Mouse (Mus musculus): ENCODE results near the gene Slc36a3.
"Not testable (repeated sequence)": the region's sequence is repeated elsewhere in the genome, so short reads cannot be mapped to it uniquely, and the experiment has no call there.

The Slc36a3 gene

DNA sequence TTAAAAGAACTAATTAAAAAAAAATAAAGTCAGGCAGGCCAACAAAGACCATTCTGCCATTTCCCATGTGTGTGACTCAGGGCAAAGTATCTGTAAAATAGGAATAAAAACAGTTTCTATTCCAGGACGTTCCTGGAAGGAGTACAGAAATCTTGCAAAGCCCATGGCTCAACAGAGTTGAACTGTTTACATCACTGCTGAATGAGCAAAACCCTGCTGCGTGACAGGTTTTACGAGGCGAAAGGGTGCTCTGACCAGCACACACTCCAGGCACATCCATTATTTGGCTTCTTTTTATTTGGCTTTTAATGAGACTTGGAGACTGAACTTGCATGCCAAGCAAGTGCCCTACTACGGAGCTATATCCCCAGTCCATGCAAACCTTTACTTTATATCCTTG is 7.5 kb downstream of the Slc36a3 start:
- DNase-seq (ENCODE audit: low read depth), result peak; percentile 29

DNA sequence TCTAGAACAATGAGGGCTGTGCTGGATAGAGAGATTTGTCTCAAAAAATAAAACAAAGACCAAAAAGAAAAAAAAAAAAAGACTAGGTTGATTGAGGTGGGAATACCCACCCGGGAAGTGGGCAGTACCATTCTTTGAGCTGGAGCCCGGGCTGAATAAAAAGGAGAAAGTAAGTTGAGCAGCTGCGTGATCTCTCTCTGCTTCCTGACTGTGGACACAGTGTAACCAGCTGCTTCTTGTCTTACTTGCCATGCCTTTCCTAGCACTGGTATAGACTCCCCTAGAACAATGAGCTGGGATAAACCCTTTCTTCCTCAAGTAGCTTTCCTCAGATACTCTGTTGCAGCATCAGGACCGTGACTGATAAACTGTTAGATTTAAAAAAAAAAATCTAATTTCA is 10.0 kb downstream of the Slc36a3 start:
- no peak for DNase-seq (ENCODE audit: low read depth)

DNA sequence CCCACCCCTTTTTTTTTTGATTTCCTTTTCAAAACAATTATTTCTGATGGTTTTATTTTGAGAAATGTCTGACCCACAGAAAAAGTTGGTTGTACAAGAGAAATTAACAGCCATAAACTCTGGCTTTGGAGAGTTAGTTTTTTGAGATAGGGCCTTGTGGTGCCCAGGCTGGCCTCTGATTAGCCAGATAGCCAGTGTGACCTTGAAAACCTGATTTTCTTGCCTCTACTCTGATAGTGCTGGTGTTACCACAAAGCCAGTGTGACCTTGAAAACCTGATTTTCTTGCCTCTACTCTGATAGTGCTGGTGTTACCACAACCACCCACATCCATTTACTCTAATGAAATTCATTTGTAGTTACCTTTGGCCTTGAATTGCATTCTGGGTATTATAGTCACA is 13.9 kb downstream of the Slc36a3 start:
- DNase-seq (ENCODE audit: low read depth), result no peak

DNA sequence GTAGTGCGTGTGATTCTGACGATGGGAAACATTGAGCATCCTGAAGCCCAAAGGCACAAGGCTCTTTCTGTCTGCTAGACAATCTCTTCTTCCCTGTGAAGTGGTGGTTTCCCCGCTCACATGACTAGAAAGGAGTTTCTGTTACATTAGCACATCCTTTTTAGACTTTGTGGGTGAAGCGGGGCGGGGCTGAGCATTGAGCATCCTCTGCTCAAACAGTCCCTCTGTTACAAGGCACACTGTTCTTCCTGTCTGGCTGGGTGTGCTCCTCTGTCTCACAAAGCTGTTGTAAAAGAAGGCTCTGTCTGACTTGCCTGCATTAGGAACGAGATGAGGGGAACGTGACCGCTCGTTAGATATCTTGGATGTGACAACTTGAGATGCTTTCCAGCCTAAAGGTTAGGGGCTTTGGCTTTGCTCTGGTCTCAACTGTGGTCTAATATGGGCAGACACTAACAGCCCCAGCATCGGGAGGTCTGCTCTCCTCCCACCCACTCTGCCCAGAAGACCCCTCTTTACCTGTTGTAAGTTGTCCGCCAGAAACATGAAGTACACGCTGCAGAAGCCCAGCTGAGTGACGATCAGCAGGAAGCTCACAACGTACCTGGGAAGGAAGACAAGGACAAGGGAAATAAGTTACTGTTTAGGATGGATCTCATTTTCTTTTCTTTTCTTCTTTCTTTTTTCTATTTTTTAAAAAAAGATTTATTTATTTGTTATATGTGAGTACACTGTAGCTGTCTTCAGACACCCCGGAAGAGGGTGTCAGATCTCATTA is 14.5 kb downstream of the Slc36a3 start:
- no peak for DNase-seq (ENCODE audit: low read depth)

DNA sequence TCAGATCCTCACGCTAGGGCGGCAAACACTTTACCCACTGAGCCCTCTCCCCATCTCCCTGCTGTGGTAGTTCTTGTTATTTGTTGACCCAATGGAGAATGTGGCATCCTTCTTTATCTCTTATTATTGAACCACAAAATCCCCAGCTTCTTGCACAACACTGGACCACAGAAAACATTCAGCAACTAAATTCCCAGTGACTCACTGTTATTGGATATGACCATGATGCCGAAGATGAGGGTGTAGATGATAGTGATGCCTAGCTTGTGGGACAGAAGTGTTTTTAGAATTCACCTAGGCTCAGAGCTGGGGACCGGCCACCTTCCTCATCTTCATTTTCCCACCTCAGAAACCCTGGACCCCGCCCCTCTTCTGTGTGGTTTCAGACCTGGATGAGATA is 16.6 kb downstream of the Slc36a3 start:
- DNase-seq (ENCODE audit: low read depth), result peak; percentile 7

DNA sequence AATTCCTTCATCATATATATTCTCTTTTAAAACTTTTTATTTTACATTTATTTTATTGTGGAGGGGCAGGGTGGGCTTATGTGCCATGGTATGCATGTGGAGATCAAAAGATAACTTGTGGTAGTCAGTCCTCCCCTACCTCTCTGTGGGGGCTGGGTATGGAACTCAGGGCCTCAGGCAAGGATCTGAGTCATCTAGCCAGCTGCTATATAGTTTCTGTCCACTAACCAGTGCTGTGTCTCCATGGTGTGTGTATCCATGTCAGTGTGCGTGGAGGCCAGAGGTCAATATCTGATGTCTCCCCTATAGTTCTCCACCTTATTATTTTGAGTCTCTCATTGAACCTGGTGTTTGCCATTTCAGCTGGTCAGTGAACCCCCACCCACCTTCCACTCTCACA is 17.1 kb downstream of the Slc36a3 start:
- no peak for DNase-seq (ENCODE audit: low read depth)

DNA sequence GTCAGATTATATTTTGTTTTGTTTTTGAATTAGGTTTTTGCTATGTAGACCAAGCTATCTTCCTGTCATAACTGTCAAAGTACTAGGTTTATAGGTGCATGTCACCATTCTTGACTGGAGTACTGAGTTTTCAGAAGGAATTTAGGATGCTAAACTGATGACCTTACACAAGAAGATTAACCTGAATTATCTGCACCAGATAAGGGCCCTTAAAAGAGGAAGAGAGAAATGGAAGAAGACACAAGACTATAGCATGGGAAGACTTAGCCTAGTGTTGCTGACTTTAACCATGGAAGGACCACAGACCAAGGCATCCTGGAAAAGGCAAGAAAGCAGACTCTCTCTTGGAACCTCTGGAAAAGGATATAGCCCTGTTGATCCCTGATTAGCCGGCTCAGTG is 18.3 kb downstream of the Slc36a3 start:
- DNase-seq (ENCODE audit: low read depth), result no peak

DNA sequence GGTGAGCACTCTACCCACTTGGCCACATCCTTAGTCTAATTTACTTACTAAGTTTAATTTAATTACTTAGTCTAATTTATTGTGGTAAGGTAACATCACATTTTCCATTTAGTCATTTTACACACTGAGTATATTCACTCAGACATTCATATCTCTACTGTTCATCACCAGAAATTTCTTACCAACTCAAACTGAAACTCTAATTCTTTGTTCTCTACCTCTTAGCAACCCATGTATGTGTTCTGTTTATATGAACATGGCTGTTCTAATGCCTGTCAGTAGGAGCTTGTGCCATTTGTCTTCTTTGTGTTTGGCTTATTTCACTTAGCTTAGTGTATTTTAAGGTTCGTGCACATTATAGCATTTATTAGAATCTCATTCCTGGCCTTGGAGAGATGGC is 19.6 kb downstream of the Slc36a3 start:
- no peak for DNase-seq (ENCODE audit: low read depth)

DNA sequence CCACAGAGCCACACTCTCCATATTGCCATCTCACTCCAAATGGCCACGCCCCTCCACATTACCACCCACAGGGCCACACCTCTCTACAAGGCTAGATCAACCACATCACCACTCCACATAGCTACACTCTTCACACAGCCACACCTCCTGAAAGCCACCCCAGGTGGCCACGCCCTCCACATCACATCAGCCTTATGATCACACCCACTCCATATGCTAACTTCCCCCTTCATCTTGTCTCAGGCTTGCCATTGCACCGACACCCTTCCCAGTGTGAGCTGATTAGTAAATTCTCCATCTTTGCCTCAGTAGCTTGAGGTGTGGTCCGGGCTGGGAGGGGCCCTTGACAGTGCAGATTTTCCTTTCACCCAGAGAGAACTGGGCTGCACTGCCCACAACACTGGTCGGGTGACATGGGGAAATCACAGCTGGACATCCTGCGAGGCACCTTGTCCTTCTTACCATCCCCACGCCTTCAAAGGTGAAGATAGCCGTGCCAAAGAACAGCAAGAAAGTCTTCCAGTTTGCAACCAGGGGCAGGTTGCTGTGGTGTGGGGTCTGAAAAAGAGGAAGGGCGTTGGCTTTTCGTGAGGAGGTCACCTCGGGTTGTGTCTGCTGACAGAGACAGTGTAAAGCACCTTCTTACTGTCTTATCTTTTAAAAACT is 20.3 kb downstream of the Slc36a3 start:
- no peak for DNase-seq (ENCODE audit: low read depth)

DNA sequence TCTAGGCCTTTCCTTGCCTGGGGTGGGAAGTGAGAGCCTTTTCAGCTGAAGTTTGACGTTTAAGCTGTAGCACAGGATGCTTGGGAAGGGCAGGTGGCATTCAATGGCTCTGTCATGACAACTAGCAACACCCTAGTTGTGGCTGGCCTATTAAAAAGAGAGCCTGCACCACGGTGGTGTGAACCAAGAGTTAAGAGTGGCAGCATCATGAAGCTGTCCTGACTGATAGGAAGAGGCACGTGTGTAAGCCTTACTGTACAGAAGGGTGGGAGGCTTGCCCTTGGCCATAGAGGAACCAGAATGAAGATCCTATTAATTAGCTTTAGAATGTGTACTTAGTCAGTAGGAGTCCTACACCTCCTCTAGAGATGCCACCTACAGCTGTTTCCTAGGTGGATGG is 23.1 kb downstream of the Slc36a3 start:
- no peak for DNase-seq (ENCODE audit: low read depth)

DNA sequence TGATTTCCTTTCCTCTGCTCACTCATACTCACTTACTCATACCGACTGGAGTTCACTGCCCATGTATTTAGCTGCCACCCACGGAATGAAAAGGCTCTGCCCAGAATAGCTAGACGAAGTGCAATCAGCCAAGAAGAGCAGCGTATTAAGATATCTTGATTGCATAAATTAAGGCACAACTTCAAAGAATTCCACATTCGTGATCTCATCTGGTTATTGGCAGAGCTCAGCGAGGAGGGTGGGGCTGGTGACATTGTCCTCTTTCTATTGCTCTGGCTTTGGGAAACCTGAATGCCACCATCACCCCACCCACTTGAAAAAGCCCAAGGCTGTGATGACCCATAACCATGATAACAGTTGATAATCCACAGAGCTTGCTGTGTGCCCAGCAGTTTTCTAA is 23.6 kb downstream of the Slc36a3 start:
- DNase-seq (ENCODE audit: low read depth), result no peak

DNA sequence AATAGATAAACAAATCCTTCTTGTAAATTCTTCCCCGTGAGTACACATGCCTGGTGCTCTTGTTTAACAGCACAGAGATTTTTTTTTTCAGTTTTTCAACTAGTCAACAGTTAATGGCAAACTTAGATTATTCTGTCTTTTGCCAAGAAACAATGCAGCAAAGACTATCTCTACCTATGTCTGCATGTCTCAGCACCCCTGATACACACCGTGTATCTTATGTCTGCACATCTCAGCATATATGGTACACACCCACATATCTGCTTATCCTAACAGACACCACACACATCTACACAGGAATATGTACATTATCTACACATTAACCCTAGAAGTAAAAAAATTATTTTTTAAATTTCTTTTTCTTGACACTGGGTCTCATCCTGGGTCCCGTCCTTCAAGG is 24.8 kb downstream of the Slc36a3 start:
- no peak for DNase-seq (ENCODE audit: low read depth)

DNA sequence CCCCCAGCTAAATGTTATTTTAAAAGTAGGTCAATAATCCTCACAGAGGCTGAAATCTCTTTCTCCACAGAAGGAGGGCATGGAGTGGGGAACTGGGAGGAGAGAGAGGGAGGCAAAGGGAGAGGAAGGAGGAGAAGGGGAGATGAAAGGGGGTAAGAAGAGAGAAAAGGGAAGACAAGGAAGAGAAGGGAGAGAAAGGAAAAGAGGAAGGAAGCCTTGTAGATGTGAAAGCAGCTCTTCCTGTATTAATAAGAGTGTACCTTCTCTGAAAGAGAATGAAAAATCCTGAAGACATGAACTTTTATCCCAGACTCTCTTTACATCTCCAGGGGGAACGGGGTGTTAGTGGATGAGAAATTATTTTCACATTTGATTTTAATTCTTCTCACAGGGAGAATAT is 30.1 kb downstream of the Slc36a3 start:
- DNase-seq (ENCODE audit: low read depth), result no peak

DNA sequence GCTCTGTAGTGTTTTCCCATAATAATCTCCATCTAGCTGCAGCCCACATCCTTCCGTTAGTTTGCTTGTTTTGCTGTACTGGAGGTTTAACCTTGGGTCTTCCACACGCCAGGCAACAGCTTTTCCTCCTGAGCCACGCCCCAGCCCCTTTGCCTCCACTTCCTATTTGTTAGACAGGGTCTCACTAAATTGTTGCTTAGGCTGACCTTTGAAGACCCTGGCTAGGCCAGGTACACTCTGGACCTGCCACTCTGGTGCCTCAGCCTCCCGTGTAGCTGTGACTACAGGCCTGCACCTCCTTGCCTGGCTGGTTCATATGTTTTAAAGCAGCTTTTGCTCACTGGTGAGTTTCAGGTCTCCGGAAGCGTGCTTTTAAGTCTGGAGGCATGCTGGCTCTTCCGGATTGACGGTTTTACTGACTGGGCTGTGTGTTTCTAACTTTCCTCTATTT is 30.7 kb downstream of the Slc36a3 start:
- DNase-seq (ENCODE audit: low read depth), result no peak

DNA sequence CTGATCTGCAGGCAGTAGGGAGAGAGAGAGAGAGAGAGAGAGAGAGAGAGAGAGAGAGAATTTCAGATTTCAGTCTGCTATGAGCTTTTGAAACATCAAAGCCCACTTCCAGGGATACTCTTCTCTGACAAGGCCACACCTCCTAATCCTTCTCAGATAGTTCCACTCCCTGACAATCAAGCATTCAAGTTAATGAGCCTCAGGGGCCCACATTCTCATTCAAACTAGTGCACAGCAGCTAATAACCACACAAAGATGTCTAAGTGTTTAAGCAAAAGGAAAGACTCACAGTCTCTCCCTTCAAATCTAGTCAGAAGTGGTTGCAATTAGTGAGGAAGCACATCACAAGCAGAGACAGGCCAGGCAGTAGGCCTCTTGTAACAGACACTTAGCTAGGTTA is 31.2 kb downstream of the Slc36a3 start:
- DNase-seq (ENCODE audit: low read depth), result no peak

DNA sequence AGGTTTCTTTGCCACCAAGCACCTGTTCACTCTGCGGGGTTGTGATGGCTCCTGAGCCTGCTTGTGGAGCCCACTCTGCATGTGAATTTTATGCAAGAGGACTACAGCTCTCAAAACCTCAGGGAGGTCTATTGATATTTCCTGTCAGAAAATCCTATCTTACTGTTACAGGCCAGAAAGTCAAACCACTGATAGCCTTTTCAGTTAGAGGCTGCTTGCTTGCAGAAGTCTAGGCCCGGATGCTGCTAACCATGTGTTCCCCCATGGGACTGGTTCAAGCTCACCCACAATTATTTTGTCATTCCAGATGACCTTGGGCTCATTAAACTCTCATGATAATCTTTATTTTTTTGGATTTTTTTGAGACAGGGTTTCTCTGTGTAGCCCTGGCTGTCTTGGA is 34.5 kb downstream of the Slc36a3 start:
- DNase-seq (ENCODE audit: low read depth), result no peak

DNA sequence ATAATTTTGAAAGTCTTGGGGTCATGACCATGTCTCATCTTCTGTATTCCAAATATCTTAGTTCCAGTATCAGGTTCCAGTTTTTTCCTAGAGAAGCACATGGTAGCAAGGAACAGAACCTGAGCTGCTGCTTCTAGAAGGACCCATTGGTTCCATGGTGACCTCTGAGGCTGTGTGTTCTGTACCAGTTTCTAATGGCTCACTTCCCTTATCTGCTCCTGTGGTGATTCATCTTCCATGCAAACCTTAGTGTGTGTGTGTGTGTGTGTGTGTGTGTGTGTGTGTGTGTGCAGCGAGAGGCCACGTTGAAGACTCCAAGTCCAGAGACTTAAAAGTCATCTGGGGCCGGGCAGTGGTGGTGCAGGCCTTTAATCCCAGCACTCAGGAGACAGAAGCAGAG is 35.5 kb downstream of the Slc36a3 start:
- DNase-seq (ENCODE audit: low read depth), result no peak

DNA sequence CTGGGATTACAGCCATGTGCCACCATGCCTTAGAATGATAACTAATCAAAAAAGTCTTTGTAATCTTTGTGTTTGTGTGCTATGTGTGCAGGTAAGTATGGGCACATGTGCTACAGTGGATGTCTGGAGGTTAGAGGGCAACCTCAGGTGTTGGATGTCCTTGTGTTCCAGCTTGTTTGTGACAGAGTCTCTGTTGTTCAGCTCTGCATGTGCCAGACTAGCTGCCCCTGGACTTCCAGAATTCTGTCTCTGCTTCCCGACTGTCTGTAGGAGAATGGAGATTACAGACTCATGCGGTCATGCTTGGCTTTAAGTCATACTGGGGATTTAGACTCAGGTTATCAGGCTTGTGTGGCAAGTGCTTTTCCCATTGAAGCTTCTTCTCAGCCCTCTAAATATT is 37.2 kb downstream of the Slc36a3 start:
- no peak for DNase-seq (ENCODE audit: low read depth)

DNA sequence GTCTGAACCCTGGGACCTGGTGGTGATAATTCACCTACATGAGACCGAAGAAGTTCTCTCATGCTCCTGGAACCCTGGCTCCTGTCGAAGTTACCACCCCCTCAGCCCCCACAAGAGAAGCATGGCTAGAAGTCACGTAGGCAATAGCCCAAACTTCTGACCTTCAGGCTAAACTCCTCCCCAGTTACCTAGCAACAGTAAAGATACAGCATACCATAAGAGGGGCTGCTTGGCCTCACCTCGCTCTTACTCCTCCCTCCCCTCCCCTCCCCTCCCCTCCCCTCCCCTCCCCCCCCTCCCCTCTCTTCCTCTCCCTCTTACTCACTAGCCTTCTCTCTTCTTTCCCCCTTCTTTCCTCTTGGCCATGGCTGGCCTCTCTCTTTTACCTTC is 37.7 kb downstream of the Slc36a3 start:
- not testable (repeated sequence) for DNase-seq (ENCODE audit: low read depth)

DNA sequence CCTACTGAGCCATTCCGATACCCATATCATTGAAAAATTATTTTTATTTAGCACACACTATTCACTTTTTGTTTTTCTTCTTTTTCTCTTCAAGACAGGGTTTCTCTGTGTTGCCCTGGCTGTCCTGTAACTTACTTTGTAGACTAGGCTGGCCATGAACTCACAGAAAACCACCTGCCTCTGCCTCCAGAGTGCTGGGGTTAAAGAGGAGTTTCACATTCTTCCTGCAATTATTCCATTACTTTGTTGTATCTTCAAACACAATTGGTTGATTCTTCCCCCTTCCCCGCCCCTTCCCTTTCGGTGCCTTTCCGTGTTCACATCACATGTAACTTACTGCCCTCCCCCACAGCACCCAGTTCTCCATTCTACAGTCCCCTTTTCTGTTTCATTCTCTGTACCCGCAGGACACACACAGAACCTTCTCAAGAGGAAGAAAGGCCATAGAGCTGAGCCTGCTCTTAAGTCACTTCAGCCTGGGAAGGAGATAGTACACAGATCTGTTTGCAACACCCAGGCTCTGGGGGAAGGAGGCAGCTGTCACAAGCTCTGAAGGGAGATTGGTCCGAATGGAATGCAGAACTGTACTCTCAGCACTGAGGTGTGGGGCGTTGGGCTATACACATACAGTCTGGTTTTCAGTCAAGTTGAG is 38.2 kb downstream of the Slc36a3 start:
- DNase-seq (ENCODE audit: low read depth), result no peak

DNA sequence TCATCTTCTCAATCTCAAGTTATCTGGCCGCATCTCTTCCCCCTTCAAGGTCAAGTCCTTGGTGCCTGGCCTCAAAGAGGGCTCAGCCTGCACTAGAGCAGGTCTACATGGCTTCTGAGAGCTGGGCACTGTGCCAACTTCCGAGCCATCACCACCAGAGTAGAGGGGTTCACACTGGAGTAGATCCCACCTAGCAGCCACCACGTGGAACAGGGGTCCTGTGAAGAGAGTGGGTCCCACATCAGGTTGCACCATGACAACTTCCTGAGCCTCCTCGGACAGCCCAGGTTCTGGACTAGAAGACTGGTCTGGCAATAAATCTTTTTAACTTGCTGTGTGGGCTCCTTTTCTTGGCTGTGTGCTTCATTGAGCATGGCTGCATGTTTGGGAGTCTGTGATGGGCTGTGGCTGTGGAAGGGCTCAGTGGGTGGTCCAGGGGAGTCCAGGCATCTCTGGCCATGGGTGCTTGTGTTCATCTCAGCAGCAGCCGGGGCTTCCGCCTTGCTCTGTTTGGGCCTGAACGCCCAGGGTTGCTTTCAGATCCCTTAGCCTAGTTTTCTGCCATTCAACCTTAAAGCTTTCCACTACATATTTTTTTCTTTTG is 40.8 kb downstream of the Slc36a3 start:
- no peak for DNase-seq (ENCODE audit: low read depth)

DNA sequence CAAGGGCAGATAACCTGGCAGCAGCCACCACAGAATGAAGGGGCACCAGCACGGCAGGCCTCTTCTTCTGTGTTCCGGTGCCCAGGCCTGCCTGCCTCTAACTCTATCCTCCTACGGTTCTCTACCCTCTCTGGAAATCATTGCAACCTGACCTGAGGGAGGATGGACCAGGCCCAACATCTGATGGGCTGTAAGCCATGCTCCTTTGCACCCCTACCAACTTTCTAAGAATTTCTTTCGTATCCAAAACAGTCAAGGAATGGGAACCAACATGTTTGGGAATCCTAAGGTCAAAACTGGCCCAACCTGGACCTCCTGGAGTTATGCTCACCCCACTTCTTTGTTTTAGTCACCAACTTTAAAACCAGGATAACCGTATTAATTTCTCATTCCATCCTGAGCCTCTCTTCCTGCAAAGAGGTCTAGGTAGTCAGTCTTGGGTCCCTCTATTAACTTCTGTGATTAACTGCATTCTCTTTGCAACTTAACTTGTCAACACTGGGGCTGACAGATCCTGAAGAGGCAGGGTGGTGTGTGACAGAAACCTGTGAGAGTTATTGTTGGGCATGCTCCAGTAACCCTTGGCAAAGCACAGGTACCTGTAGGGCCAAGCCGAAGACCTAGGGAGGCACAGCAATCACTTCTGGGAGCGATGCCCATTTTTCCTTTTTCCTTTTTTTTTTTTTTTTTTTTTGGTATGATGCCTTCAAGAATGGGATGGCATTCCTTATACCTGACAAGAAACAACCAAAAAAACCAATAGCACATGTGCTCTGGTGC is 41.8 kb downstream of the Slc36a3 start:
- no peak for DNase-seq (ENCODE audit: low read depth)
